Mouse (Mus musculus) CH12.LX (cell line): ENCODE data around the gene Casz1. TPM values are rescaled to one million over a fixed set of nuclear protein-coding genes. Genes with fewer than 3 reads are reported as not detected.

Source experiments
- DNase-seq: peaks from one replicate; pipeline ENCODE4 v3.0.0-alpha.2; 2013; ENCODE audit errors: extremely low read depth
- H3K27ac ChIP-seq: 2 replicates; pipeline ENCODE4 v1.5.1; 2012; ENCODE audit warnings: low read depth, mild to moderate bottlenecking, control low read depth, moderate library complexity; ENCODE audit not compliant: insufficient read depth
- H3K27me3 ChIP-seq: replicated peaks from 2 replicates; pipeline ENCODE3; 2012; ENCODE audit warnings: inconsistent platforms
- H3K36me3 ChIP-seq, 2 experiments: replicated peaks in 1 of 2; 2 replicates each; pipeline versions ENCODE3 to v1.6.1; 2012; ENCODE audit warnings: inconsistent platforms in 1 of 2, low read length in 1 of 2, mild to moderate bottlenecking in 1 of 2, mixed read lengths in 1 of 2, moderate library complexity in 1 of 2; ENCODE audit not compliant: control insufficient read depth in 1 of 2, insufficient read depth in 1 of 2
- H3K4me1 ChIP-seq, 2 experiments: 2 replicates each; pipeline ENCODE4 v1.6.1; 2012; ENCODE audit warnings: inconsistent platforms in 1 of 2, moderate library complexity in 1 of 2; ENCODE audit not compliant: insufficient read depth in 2 of 2, control insufficient read depth in 1 of 2
- H3K4me2 ChIP-seq: 2 replicates; pipeline ENCODE4 v1.6.1; 2012; ENCODE audit warnings: low read depth, mild to moderate bottlenecking, control low read depth; ENCODE audit not compliant: poor library complexity, insufficient read depth, severe bottlenecking
- H3K4me3 ChIP-seq, 3 experiments: fragments of 150-350 bp in 1 of 3; sonication (generic) in 1 of 3; replicated peaks in 1 of 3; 2 replicates each; pipeline versions ENCODE3 to v1.5.1; 2011 to 2012; ENCODE audit warnings: low read depth in 2 of 3, low read length in 2 of 3, mild to moderate bottlenecking in 2 of 3, moderate library complexity in 2 of 3, control low read depth in 1 of 3, improper control_type of control experiment in 1 of 3, inconsistent platforms in 1 of 3, mixed read lengths in 1 of 3; ENCODE audit not compliant: poor library complexity in 1 of 3
- H3K79me2 ChIP-seq: replicated peaks from 2 replicates; pipeline ENCODE4 v1.6.1; 2012; ENCODE audit warnings: mild to moderate bottlenecking, moderate library complexity; ENCODE audit not compliant: control insufficient read depth, poor library complexity, insufficient read depth, severe bottlenecking; ENCODE audit errors: extremely low read depth
- H3K9ac ChIP-seq: 2 replicates; pipeline ENCODE4 v1.6.1; 2012; ENCODE audit warnings: low read depth, mild to moderate bottlenecking, control low read depth, moderate library complexity; ENCODE audit not compliant: insufficient read depth
- H3K9me3 ChIP-seq: replicated peaks from 2 replicates; pipeline ENCODE3; 2012; ENCODE audit warnings: low read length, inconsistent platforms, mixed read lengths
- BHLHE40 ChIP-seq: IDR thresholded peaks from 2 replicates; pipeline ENCODE4 v1.6.1; 2011; ENCODE audit warnings: mild to moderate bottlenecking, low read depth, low read length, improper control_type of control experiment
- CHD1 ChIP-seq: IDR thresholded peaks from 2 replicates; pipeline ENCODE4 v1.6.1; 2012; ENCODE audit warnings: low read depth, low read length, improper control_type of control experiment, inconsistent platforms
- CHD2 ChIP-seq: IDR thresholded peaks from 2 replicates; pipeline ENCODE4 v1.6.1; 2011; ENCODE audit warnings: low read length, improper control_type of control experiment
- E2F4 ChIP-seq: IDR thresholded peaks from 2 replicates; pipeline ENCODE4 v1.6.1; 2011; ENCODE audit warnings: low read depth, low read length, improper control_type of control experiment; ENCODE audit not compliant: insufficient replicate concordance
- EP300 ChIP-seq: IDR thresholded peaks from 2 replicates; pipeline ENCODE4 v1.6.1; 2011; ENCODE audit warnings: low read length, improper control_type of control experiment
- GABPA ChIP-seq: IDR thresholded peaks from 2 replicates; pipeline ENCODE4 v1.6.1; 2012; ENCODE audit warnings: low read depth, low read length, improper control_type of control experiment, inconsistent platforms; ENCODE audit not compliant: insufficient replicate concordance
- IRF4 ChIP-seq: IDR thresholded peaks from 2 replicates; pipeline ENCODE4 v1.6.1; 2014; ENCODE audit warnings: low read depth, mild to moderate bottlenecking, inconsistent platforms, low read length, improper control_type of control experiment
- JUN ChIP-seq: IDR thresholded peaks from 2 replicates; pipeline ENCODE4 v1.6.1; 2011; ENCODE audit warnings: low read depth, mild to moderate bottlenecking, low read length, improper control_type of control experiment, moderate library complexity; ENCODE audit not compliant: insufficient read depth
- JUND ChIP-seq: conservative IDR thresholded peaks from 2 replicates; pipeline ENCODE4 v1.6.1; 2011; ENCODE audit warnings: low read depth, low read length, improper control_type of control experiment
- KAT2A ChIP-seq: IDR thresholded peaks from 2 replicates; pipeline ENCODE4 v1.6.1; 2012; ENCODE audit warnings: low read length, improper control_type of control experiment, inconsistent platforms; ENCODE audit not compliant: insufficient replicate concordance
- MAX ChIP-seq: IDR thresholded peaks from 2 replicates; pipeline ENCODE4 v1.6.1; 2011; ENCODE audit warnings: low read length, improper control_type of control experiment
- MXI1 ChIP-seq: IDR thresholded peaks from 2 replicates; pipeline ENCODE4 v1.6.1; 2011; ENCODE audit warnings: mild to moderate bottlenecking, low read depth, low read length, improper control_type of control experiment
- NELFE ChIP-seq: IDR thresholded peaks from 2 replicates; pipeline ENCODE4 v1.6.1; 2011; ENCODE audit warnings: low read depth, low read length, improper control_type of control experiment
- POLR2AphosphoS2 ChIP-seq: IDR thresholded peaks from 2 replicates; pipeline ENCODE4 v1.6.1; 2011; ENCODE audit warnings: low read depth, low read length, improper control_type of control experiment
- RCOR1 ChIP-seq: conservative IDR thresholded peaks from 2 replicates; pipeline ENCODE4 v1.6.1; 2012; ENCODE audit warnings: low read depth, mild to moderate bottlenecking, inconsistent platforms, low read length, improper control_type of control experiment
- SIN3A ChIP-seq: IDR thresholded peaks from 2 replicates; pipeline ENCODE4 v1.6.1; 2012; ENCODE audit warnings: low read length, improper control_type of control experiment, inconsistent platforms
- TBP ChIP-seq: conservative IDR thresholded peaks from 2 replicates; pipeline ENCODE4 v1.6.1; 2011; ENCODE audit warnings: low read depth, low read length, improper control_type of control experiment
- TCF12 ChIP-seq: IDR thresholded peaks from 2 replicates; pipeline ENCODE4 v1.6.1; 2014; ENCODE audit warnings: low read depth, mild to moderate bottlenecking, inconsistent platforms, low read length, improper control_type of control experiment
- UBTF ChIP-seq: IDR thresholded peaks from 2 replicates; pipeline ENCODE4 v1.6.1; 2012; ENCODE audit warnings: low read depth, mild to moderate bottlenecking, inconsistent platforms, low read length, improper control_type of control experiment, moderate library complexity
- ZC3H11A ChIP-seq: IDR thresholded peaks from 2 replicates; pipeline ENCODE4 v1.6.1; 2012; ENCODE audit warnings: low read depth, mild to moderate bottlenecking, inconsistent platforms, low read length, improper control_type of control experiment
- ZMIZ1 ChIP-seq: IDR thresholded peaks from 2 replicates; pipeline ENCODE4 v1.6.1; 2012; ENCODE audit warnings: low read depth, mild to moderate bottlenecking, inconsistent platforms, low read length, improper control_type of control experiment
- dilution Hi-C: fragments of 300-500 bp; cut with MboI; formaldehyde crosslinking; loops from 2 replicates; pipeline ENCODE4 v1.14.3; 2020; ENCODE audit warnings: low sequenced_read_pairs; ENCODE audit not compliant: extremely low pct_unique_long_range_greater_than_20kb, extremely low pct_ligation_motif_present
- in situ Hi-C: fragments of 300-500 bp; cut with MboI; formaldehyde crosslinking; loops from 3 replicates; pipeline ENCODE4 v1.14.3; 2019; ENCODE audit warnings: low sequenced_read_pairs, low pct_ligation_motif_present, low pct_unique_long_range_greater_than_20kb, mixed read lengths
- polyA plus RNA-seq: library from polyadenylated mRNA; unstranded; fragments of >175 nt; gene quantifications from 2 replicates; pipeline ENCODE4 v1.2.1, GENCODE M21; 2012; ENCODE audit warnings: low read depth; ENCODE audit not compliant: insufficient read length
- total RNA-seq, 2 experiments: library from RNA; depleted of rRNA; stranded (reverse); fragments of 300-350 nt in 1 of 2; fragments of >200 nt in 1 of 2; gene quantifications; 2 replicates each; pipeline ENCODE4 v1.2.3; 2012 to 2014

Gene Casz1
- total and polyA plus RNA-seq, 3 experiments, result 0.12 to 0.36 (median 0.17) TPM

DNA sequence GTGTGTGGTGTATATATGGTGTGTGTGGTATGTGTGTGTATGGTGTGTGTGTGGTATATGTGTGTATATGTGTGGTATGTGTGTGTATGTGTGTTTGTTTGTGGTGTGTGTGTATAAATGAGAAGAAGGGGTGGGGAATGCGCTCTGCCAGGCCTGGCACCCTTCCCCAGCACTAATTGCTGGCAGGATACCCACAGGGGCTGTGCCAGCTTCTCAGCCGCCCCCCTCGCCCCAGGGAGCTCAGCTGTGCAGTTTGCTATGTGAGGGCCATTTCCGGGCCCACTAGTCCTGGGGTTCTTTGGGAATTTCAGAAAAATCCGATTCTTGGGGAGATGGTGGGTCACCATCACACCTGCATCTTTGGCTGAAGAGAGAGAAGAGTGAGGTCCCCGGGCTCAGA is 9.0 kb downstream of the Casz1 start:
- in situ Hi-C loops (no loop called here), dilution Hi-C loops (no loop called here)
- H3K4me3 ChIP-seq, result no peak overlapping the region
- H3K36me3 ChIP-seq, result no peaks in the 10 kb centered on the region
- H3K4me2 ChIP-seq, result no peak overlapping the region
- no peaks in the 10 kb centered on the region for H3K4me1 ChIP-seq
- H3K9ac ChIP-seq, result no peak overlapping the region
- TF ChIP-seq MXI1 (no peak), SIN3A (no peak), ZMIZ1 (no peak), MAX (no peak), BHLHE40 (no peak), RCOR1 (no peak), IRF4 (no peak), CHD1 (no peak), JUND (no peak), ZC3H11A (no peak), E2F4 (no peak), CHD2 (no peak), EP300 (no peak), JUN (no peak), UBTF (no peak), TBP (no peak), POLR2AphosphoS2 (no peak), NELFE (no peak)
- TF ChIP-seq, all 38 proteins: peak for 0
- Histone ChIP-seq H3K79me2 (no peaks in the 10 kb centered on the region), H3K9me3 (no peaks in the 10 kb centered on the region), H3K27ac (no peak overlapping the region), H3K27me3 (peaks cover 84% of the 10 kb centered on the region)
- DNase-seq, result no peak

DNA sequence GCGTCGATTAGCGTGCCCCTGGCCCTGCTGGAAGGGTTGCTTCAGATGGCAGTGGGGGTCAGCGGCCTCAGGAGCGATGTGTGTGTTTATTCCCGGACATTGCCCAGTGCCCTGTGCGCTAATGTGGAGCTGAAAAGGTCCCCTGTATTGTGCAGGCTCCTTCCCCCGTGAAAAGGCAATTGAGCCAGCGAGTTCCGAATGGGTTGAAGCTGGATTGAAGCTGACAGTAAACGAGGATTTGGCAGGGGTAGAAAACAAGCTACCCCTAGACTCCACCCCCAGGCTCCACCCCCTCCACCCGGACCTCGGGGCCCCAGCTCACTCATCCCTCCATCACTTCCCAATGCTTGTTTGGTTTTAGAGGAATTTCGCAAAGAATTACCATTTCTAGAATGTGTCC is 12.3 kb downstream of the Casz1 start:
- peaks cover 84% of the 10 kb centered on the region for H3K27me3 ChIP-seq
- no peaks in the 10 kb centered on the region for H3K4me1 ChIP-seq
- in situ Hi-C loops, result no loop called here
- TF ChIP-seq GABPA (no peak), NELFE (no peak), POLR2AphosphoS2 (no peak), KAT2A (no peak), TCF12 (no peak)
- dilution Hi-C loops, result no loop called here
- no peaks in the 10 kb centered on the region for H3K36me3 ChIP-seq
- DNase-seq, result no peak
- no peak overlapping the region for H3K4me3 ChIP-seq
- H3K4me2 ChIP-seq, result no peak overlapping the region
- H3K9ac ChIP-seq, result no peak overlapping the region
- H3K79me2 ChIP-seq, result no peaks in the 10 kb centered on the region
- no peak overlapping the region for H3K27ac ChIP-seq
- H3K9me3 ChIP-seq, result no peaks in the 10 kb centered on the region
